Mouse (Mus musculus): ENCODE measurements around the gene Med18.
A peak's percentile ranks its signal among the peaks of the same experiment; 100 is the strongest.
"Not testable (repeated sequence)": the region's sequence is repeated elsewhere in the genome, so short reads cannot be mapped to it uniquely, and the experiment has no call there.

Med18 gene

DNA sequence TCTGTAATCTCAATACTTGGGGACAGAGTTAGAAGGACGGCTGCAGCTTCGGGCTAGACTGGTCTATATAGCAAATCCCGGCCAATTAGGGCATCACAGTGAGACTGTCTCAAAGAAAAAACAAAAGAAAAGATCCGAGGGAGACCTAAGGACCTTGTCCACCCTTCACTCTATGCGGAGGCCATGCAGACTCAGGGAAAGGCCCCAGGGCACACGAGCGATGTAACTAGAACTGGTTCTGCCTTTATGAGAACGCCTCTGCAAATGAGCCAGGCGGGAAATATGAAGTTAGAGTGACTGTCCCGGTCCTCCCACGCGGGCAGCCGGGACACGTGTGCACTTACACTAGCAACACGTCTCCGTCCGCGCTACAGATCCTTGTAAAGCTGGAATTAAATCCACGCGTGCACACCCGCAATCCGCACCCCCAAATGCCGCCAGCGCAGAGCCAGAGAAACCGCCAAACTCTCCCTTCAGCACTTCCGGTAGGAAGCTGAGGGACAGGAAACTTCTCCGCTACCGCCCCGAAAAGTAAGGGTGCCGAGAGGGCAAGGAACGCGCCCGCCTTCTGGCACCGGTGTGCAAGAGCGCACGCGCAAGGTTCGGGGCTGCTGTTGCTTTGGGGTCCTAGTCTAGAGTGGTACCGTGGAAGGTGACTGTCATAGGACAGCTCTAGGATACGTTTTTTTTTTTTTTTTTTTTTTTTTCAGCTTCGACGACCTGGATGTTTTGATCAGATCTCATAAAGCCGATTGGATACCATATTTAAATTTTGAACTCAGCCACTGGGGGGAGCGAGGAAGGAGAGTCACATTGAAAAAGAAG, at the start of gene Med18:
Gene Med18 (minus strand): TSS at position 492 of the 825 bp plus-strand sequence.
- peak; percentile 90 for DNase-seq

- no peak for DNase-seq
Measured at GRCm38 (mm10) chr4:132512080-132512479, 48.4 kb upstream of the Med18 start.

DNA sequence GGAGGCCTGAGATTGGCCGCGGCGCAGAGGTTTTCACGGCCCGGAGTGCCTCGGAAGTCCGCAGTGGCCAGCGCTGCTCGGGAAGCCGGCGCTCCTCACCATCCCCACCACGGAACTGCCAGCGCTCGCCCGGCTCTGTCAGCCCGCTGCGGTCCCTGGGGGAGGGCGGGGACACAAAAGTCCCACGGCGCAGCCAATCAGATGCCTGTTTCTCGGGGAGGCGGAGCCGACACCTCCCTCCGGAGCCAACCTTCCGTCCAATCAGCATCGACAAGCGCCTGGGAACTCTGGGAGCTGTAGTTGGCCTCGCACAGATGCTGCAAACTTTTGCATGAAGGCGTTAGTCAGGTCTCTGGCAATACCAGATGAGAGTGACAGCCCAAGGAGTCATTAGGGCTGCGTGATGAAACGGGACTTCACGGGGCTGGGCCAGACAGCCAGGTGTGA, 46.7 kb upstream of the Med18 start, which contains the start of gene Sesn2:
Gene Sesn2 (minus strand): TSS at position 150 of the 447 bp plus-strand sequence.
- peak; percentile 97 for DNase-seq

DNA sequence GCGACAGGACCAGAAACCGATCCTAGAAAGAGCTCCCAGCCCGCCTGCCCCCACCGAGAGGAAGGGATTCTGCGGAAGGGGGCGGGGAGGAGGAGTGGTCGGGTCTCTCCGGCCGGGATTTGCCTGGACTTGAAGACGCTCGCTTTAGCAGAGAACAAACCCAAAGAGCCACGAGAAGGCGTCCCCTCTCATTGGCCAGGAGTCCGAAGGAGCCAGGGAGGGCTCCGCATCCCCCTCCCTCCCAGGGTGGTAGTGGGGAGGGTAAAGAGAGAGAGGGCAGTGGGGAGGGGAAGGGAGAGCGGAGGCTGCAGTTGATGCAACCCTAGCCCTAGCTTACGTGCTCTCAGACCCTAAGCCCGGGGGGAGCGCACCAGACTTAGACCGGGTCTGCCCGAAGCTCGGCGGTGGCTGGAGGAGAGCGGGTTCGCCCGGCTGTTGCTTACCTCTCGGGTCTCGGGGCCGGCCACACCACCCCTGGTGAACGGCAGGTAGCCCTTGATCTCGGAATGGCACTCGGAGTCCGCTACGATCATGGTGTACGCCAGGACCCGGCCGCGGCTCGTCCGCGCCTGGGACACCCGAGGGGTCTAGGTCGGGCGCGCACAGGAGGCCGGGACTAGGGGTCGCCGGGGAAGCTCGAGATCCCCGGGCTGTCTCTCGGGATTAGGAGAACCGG, 46.0 kb upstream of the Med18 start:
- peak; percentile 60 for DNase-seq

- DNase-seq = no peak
Measured at GRCm38 (mm10) chr4:132507210-132507609, 43.5 kb upstream of the Med18 start.

GRCm38 (mm10) chr4:132506250-132506649, 42.5 kb upstream of the Med18 start:
- no peak for DNase-seq

DNA sequence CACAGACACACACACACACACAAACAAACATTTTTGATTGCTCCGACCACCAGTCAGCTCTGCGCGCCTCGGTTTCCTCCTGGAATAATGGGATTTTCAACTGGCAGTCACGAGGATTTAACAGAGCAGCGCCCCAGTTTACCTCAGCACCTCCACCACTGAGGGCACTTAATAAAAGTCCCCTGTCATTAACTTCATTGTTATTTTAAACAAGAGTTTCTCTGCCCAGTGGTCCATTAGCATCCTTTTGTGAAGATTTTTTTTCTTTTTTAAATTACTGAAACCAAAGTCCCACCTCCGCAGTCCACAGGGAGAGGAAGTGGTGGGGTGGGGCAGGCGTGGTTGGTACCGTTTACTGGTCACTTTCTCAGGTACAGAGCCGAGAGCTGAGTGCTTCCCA, 42.1 kb upstream of the Med18 start:
- DNase-seq = no peak

DNA sequence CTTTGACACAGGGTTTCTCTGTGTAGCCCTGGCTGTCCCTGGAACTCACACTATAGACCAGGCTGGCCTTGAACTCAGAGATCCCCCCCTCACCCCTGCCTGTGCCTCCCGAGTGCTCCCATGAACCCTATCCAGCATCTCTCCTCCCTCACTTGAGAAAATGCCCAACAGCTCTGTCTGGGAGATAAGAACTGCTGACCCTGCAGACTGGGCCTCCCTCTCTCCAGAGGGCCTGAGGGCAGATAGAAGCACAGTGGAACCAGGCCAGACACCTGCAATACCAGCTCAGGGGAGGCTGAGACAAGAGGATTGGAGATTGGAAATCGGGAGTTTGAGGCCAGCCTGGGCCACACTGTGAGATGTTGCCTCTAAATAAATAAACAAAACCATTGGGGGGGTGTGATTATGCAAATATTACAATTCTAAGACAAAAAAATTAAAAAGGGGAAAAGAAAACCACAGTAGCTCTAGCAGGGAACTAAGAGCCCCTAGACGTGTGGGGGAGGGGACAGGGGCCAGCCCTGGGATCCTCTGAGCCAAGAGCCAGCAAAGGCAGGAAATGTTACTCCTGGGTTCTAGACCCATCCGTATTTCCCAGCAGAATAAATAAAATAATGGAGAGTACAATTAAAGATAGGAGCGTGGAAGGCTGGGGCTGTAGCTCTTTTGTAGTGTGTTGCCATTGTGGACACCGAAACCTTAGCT, 41.5 kb upstream of the Med18 start:
- DNase-seq = no peak

GRCm38 (mm10) chr4:132503344-132503743, 39.6 kb upstream of the Med18 start:
- DNase-seq = no peak

- DNase-seq = no peak
Measured at GRCm38 (mm10) chr4:132501639-132502038, 37.9 kb upstream of the Med18 start.

DNA sequence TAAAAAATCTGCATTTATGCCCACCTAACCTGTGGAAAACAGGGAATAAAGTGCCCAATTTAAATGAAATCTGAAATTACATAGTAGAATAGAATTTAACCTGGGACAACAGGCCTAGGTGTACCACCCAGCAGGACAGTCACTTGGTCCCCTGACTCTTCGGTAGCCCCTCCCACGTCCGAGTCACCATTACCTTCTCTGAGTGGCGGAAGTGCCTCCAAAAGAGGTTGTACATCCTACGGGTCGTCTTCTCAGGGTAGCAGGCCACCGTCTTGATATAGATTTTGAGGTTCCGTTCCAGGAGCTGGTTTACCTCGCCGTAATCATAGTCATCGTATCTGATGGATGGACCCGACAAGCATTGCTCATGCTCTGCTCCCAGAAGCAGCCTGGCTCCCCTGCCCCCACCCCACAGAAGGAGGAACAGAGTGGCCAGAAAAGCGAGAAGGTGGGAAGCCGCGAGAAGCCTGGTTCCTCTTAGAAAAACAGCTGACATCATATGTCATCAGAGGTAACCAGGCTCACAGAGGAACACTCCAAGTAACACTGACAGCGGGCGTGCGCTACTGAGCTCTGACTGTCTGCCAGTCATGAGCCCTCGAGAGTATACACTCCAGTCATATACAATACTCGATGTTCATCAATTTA, 30.7 kb upstream of the Med18 start:
- DNase-seq = no peak

DNA sequence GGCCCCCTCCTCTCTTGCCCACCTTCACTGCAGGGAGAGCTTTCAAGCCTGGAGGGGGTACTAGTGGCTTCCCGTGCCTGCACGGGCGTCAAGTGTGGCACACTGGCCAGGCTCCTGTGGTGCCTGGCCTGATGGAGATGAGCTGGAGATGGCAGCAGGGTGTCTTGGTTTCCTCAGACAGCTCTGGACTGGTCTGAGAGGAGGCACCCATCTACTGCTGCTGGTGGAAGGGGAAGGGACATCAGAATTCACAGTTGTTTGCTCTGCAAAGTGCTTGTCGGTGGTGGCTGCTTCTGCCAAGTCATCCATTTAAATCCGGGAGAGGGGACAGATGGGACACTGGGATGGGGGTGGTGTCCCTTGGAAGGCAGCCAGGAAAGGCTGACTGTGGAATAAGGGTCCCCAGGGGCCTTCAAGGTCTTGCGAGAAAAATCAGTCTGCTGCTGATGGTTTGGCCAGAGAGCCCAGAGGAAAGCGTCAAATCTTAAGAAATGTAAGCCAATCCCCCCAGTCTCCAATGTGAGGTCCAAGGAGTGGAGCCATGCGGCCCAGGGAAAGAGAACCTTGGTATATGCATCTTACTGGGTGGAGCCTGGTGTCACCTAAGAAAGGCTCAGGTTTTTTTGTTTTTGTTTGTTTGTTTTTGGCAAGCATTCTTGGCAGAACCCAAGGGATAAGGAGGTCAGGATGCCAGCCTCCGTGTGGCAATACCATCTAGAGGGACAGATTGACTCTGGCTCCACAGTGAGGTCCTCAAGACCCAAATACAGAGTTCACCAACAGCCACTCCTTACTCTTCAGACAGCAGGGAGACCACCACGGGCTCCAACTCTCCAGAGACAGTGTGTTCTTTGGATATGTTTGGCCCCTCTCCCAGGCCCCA, 28.7 kb upstream of the Med18 start:
- DNase-seq = peak; percentile 31

DNA sequence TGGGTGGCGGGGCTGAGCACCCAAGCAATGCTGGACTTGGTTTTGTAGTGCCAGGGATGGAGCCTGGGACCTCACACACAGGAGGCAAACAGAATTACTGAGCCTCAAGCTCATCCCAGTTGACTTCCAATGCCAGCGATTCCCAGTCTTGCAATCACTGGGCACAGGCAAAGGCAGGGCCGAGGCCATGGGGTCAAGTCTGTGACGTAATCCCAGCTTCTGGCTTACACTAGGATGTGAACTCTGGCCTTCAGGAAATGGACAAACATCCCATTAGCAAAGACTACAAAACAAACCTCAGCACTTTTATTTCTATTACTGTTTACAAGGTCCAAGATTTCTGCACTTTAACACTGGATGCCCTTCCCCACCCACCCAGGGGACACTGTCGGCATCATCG, 28.0 kb upstream of the Med18 start:
- no peak for DNase-seq

DNA sequence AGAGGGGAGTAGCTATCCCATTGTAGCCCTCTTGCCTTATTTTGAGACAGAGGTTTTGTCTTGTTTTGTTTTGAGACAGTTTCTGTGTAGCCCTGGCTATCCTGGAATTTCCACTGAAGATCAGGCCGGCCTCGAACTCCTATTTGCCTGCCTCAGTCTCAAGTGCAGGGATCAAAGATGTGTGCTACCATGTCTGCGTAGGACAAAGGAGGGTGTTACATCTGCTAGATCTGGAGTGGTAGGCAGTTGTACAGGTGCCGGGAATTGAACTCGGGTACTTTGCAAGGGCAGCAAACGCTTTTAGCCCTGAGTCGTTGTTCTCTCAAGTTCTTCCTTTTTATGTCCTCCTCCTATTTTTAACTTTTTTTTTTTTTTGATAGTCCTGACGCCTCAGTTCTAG, 27.3 kb upstream of the Med18 start:
- no peak for DNase-seq

DNA sequence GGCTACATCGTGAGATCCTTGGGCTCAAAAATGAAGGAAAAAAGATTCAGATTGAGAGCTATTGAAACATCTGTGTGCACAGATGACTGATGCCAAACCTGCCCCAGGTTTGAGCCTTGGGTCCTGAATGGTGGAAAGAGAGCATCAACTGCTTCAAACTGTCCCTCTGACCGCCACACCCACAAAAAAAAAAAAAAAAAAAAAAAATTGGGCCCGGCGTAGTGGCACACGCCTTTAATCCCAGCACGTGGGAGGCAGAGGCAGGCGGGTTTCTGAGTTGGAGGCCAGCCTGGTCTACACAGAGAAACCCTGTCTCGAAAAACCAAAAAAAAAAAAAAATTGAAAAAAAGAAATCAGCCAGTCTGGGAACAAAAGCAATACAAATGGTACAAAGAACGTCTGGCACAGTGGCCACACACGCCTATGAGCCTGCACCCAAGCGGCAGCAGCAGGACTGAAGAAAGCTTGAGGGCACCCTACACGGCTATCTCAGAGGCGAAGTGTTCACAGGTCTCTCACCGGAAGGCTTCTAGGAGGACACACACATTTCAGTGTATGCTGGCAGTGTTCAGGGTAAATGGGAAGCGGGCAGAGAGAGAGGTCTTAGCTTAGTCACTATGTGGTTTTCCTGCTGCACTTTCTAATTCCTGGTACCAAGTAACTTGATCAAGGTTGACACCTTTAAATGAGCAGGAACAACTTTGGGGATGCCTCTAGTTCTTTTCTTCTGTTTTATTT, 26.7 kb upstream of the Med18 start:
- DNase-seq = no peak

DNA sequence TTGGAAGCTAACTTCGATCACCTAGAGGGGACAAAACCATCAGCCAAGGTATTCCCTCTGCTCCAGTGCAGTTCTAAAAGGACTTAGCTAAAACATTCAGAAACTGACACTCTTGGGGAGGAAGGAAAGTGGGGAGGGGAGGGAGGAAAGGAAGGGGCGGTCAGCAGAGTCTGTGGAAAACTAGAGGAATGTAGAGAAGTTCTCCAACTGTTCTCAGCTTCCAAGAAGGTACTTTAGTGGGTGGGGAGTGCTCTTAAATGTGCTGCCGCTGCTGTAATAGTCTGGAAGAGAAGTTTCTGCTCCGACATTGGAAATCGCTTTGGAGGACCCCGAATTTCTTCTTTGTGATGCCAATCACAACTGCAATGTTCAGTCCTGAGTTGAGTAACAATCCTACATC, 25.3 kb upstream of the Med18 start:
- DNase-seq = no peak

GRCm38 (mm10) chr4:132488521-132488920, 24.8 kb upstream of the Med18 start:
- no peak for DNase-seq

DNA sequence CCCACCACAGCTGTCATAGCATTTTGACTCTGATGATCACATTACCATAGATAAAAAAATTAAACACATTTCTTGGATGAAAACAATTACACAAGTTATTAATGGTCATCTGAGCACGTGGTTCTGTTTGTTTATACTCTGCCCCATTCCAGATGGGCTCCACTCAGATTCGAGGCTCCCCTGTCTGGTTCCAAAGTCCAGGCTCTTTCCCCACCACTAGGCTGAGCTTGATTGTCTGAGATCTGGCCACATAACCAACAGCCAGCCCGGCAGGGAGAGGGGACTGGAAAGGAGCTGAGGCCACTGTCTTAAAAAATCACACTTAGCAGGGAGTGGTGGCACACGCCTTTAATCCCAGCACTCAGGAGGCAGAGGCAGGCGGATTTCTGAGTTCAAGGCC, 21.1 kb upstream of the Med18 start:
- DNase-seq = no peak

GRCm38 (mm10) chr4:132484231-132484630, 20.5 kb upstream of the Med18 start:
- DNase-seq = no peak

DNA sequence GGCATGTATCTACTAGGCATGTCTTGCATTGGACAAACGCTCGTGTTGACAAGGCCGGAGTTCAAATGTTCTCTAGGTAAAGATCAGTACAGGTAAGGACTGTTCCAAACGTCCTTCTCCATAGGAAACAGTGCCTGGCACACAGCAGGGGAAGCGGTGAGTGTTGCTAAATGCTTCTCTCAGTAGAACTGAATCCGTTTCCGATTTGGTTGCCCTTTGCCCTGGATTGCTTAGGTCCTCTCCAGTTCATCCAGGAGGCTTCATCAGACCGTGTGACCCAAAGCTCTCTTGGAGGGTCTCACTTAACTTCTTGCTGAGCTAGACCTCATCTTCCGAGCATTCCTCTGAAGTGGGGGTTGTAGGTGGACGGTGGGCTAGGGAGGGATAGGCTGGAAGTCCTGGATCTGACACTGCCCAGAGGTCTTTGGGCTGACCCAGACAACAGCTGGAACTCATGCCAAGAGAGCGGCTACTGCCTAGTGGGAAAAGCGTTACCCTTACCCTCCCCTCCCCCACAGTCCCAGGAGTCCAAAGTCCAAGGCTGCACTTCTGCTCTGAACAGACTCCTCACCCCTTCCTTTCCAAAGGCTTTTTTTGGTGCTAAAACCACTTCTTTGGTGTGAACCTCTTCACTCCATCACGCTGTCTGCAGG, 19.4 kb upstream of the Med18 start:
- DNase-seq = no peak

- not testable (repeated sequence) for DNase-seq
Measured at GRCm38 (mm10) chr4:132482104-132482503, 18.4 kb upstream of the Med18 start.
